Mouse (Mus musculus): ENCODE results near the gene Gm27027. TPM values are rescaled to one million over a fixed set of nuclear protein-coding genes. Genes with fewer than 3 reads are reported as not detected.
A peak's percentile ranks its signal among the peaks of the same experiment; 100 is the strongest.

Gene Gm27027
- polyA plus RNA-seq, 1 experiment, result not detected

DNA sequence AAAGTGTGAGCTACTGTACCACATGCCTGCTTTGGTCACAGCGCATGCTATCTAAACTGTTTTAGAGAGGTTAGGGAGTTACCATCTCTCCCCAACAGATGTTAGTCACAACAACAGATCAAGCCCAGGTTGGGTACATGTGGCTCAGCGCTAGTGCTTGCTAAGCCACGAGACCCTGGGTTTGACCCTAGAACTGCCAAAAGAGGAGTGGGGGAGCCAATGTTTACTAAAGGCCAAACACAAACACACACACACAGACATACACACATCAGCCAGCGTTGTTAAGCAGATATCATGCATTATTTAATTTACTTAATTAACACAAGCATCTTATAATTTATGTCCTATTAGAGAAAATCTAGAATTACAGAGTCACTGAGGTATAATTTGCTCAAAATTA is 5.8 kb upstream of the Gm27027 start:
- Histone ChIP-seq H3K4me1 (ENCODE audit: control insufficient read depth, insufficient read depth, low read length) (peaks cover 2% of the 10 kb centered on the region), H3K27me3 (ENCODE audit: control insufficient read depth, insufficient read depth, low read length, poor library complexity, severe bottlenecking) (no peaks in the 10 kb centered on the region), H3K36me3 (ENCODE audit: control insufficient read depth, insufficient read depth, low read length, poor library complexity, severe bottlenecking) (peaks cover 24% of the 10 kb centered on the region), H3K27ac (ENCODE audit: insufficient read depth, low read length) (peak overlapping the region; percentile 75), H3K9me3 (replicated peaks; ENCODE audit: control insufficient read depth, insufficient read depth, low read length, poor library complexity, severe bottlenecking) (no peaks in the 10 kb centered on the region), H3K9ac (ENCODE audit: low read depth, poor library complexity, severe bottlenecking) (no peak overlapping the region), H3K4me3 (ENCODE audit: low read depth, low read length) (no peak overlapping the region)
- TF ChIP-seq EP300 (IDR thresholded peaks at IDR 0.05; ENCODE audit: insufficient read depth, low read depth, low read length), result no peak
- no peak for TF ChIP-seq CTCF (IDR thresholded peaks at IDR 0.05; ENCODE audit: low read depth, low read length)
- TF ChIP-seq POLR2A (IDR thresholded peaks at IDR 0.05; ENCODE audit: insufficient read depth, low read length), result no peak

DNA sequence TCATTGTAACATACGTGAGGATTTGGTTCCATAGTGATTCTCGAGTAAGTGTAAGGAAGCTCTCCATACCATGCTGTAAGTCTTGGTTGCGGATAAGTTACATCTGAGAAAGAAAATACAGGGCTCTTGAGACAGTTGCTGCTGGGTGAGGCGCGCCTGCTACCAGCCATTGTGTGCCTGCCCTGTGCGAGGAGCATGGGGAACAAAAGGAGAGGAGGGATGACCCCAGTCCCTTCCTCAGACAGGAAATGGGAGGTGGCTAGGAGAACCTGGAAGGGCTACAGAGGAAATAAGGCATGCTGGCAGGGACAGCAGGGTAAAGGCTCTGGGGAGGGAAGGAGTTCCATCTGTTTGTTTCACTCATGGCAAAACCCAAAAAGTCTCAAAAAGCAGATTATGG is 5.3 kb upstream of the Gm27027 start:
- no peak overlapping the region for H3K9ac ChIP-seq (ENCODE audit: low read depth, poor library complexity, severe bottlenecking)
- TF ChIP-seq EP300 (IDR thresholded peaks at IDR 0.05; ENCODE audit: insufficient read depth, low read depth, low read length) (no peak), POLR2A (IDR thresholded peaks at IDR 0.05; ENCODE audit: insufficient read depth, low read length) (no peak), CTCF (IDR thresholded peaks at IDR 0.05; ENCODE audit: low read depth, low read length) (no peak)
- H3K4me1 ChIP-seq (ENCODE audit: control insufficient read depth, insufficient read depth, low read length), result peaks cover 2% of the 10 kb centered on the region
- no peak overlapping the region for H3K4me3 ChIP-seq (ENCODE audit: low read depth, low read length)
- no peaks in the 10 kb centered on the region for H3K27me3 ChIP-seq (ENCODE audit: control insufficient read depth, insufficient read depth, low read length, poor library complexity, severe bottlenecking)
- H3K36me3 ChIP-seq (ENCODE audit: control insufficient read depth, insufficient read depth, low read length, poor library complexity, severe bottlenecking), result peaks cover 23% of the 10 kb centered on the region
- peak overlapping the region; percentile 75 for H3K27ac ChIP-seq (ENCODE audit: insufficient read depth, low read length)
- no peaks in the 10 kb centered on the region for H3K9me3 ChIP-seq (replicated peaks; ENCODE audit: control insufficient read depth, insufficient read depth, low read length, poor library complexity, severe bottlenecking)

DNA sequence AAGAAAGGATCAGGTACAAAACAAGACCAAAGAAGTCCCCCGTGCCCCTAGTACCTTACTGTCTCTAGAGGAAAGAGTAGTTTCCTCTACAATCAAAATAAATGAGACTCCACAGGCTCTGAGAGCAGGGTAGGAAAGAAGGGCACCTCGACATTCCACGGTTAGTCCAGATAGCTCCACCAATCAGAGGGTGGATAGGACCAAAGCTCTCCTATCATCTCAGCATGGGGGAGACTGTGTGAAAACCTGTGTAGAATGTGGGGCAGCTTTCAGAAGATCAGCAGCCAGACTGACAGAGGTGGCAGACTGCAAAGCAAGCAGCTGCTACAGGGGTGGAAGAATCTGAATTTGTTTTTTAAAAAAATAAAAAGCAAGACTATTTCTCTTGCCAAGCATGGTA is 3.3 kb downstream of the Gm27027 start:
- Histone ChIP-seq H3K9ac (ENCODE audit: low read depth, poor library complexity, severe bottlenecking) (no peak overlapping the region), H3K27me3 (ENCODE audit: control insufficient read depth, insufficient read depth, low read length, poor library complexity, severe bottlenecking) (no peaks in the 10 kb centered on the region), H3K4me3 (ENCODE audit: low read depth, low read length) (no peak overlapping the region), H3K36me3 (ENCODE audit: control insufficient read depth, insufficient read depth, low read length, poor library complexity, severe bottlenecking) (peaks cover 33% of the 10 kb centered on the region), H3K4me1 (ENCODE audit: control insufficient read depth, insufficient read depth, low read length) (no peaks in the 10 kb centered on the region), H3K9me3 (replicated peaks; ENCODE audit: control insufficient read depth, insufficient read depth, low read length, poor library complexity, severe bottlenecking) (no peaks in the 10 kb centered on the region), H3K27ac (ENCODE audit: insufficient read depth, low read length) (no peak overlapping the region)
- TF ChIP-seq POLR2A (IDR thresholded peaks at IDR 0.05; ENCODE audit: insufficient read depth, low read length) (no peak), EP300 (IDR thresholded peaks at IDR 0.05; ENCODE audit: insufficient read depth, low read depth, low read length) (no peak), CTCF (IDR thresholded peaks at IDR 0.05; ENCODE audit: low read depth, low read length) (no peak)

- no peaks in the 10 kb centered on the region for H3K27me3 ChIP-seq (ENCODE audit: control insufficient read depth, insufficient read depth, low read length, poor library complexity, severe bottlenecking)
- peaks cover 29% of the 10 kb centered on the region for H3K36me3 ChIP-seq (ENCODE audit: control insufficient read depth, insufficient read depth, low read length, poor library complexity, severe bottlenecking)
Observed at GRCm38 (mm10) chr2:93992259-93992658, 3.9 kb downstream of the Gm27027 start.

GRCm38 (mm10) chr2:93991336-93991735 is 4.8 kb downstream of the Gm27027 start:
- H3K36me3 ChIP-seq (ENCODE audit: control insufficient read depth, insufficient read depth, low read length, poor library complexity, severe bottlenecking), result peaks cover 29% of the 10 kb centered on the region
- H3K9me3 ChIP-seq (replicated peaks; ENCODE audit: control insufficient read depth, insufficient read depth, low read length, poor library complexity, severe bottlenecking), result no peaks in the 10 kb centered on the region
- H3K9ac ChIP-seq (ENCODE audit: low read depth, poor library complexity, severe bottlenecking), result no peak overlapping the region
- no peak overlapping the region for H3K4me3 ChIP-seq (ENCODE audit: low read depth, low read length)
- TF ChIP-seq CTCF (IDR thresholded peaks at IDR 0.05; ENCODE audit: low read depth, low read length), result no peak
- no peak for TF ChIP-seq EP300 (IDR thresholded peaks at IDR 0.05; ENCODE audit: insufficient read depth, low read depth, low read length)
- TF ChIP-seq POLR2A (IDR thresholded peaks at IDR 0.05; ENCODE audit: insufficient read depth, low read length), result no peak
- no peak overlapping the region for H3K27ac ChIP-seq (ENCODE audit: insufficient read depth, low read length)
- H3K27me3 ChIP-seq (ENCODE audit: control insufficient read depth, insufficient read depth, low read length, poor library complexity, severe bottlenecking), result no peaks in the 10 kb centered on the region
- H3K4me1 ChIP-seq (ENCODE audit: control insufficient read depth, insufficient read depth, low read length), result no peaks in the 10 kb centered on the region

More at GRCm38 (mm10) chr2:93992259-93992658, 3.9 kb downstream of the Gm27027 start:
- no peaks in the 10 kb centered on the region for H3K9me3 ChIP-seq (replicated peaks; ENCODE audit: control insufficient read depth, insufficient read depth, low read length, poor library complexity, severe bottlenecking)
- no peak overlapping the region for H3K4me3 ChIP-seq (ENCODE audit: low read depth, low read length)
- H3K4me1 ChIP-seq (ENCODE audit: control insufficient read depth, insufficient read depth, low read length), result no peaks in the 10 kb centered on the region
- H3K27ac ChIP-seq (ENCODE audit: insufficient read depth, low read length), result no peak overlapping the region
- TF ChIP-seq EP300 (IDR thresholded peaks at IDR 0.05; ENCODE audit: insufficient read depth, low read depth, low read length) (no peak), POLR2A (IDR thresholded peaks at IDR 0.05; ENCODE audit: insufficient read depth, low read length) (no peak), CTCF (IDR thresholded peaks at IDR 0.05; ENCODE audit: low read depth, low read length) (no peak)
- H3K9ac ChIP-seq (ENCODE audit: low read depth, poor library complexity, severe bottlenecking), result no peak overlapping the region

DNA sequence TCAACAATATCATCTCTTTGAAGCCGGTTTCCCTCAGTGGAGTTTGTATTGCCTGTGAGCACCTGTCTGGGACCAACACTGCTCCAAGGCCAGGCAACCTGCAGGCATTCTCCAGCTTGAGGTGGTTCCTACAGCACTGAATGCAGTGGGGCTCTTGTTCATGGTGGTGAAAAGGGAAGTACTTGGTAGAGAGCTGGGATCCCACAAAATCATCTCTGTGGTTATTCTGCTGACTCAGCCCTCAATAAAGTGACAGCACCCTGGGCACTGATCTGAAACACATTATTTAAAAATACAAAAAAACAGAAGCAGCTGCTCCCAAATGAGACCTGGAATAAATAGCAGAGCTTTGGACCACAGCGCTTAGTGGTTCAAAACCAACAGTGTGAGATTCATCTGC is 7.7 kb downstream of the Gm27027 start:
- TF ChIP-seq CTCF (IDR thresholded peaks at IDR 0.05; ENCODE audit: low read depth, low read length) (no peak), EP300 (IDR thresholded peaks at IDR 0.05; ENCODE audit: insufficient read depth, low read depth, low read length) (no peak), POLR2A (IDR thresholded peaks at IDR 0.05; ENCODE audit: insufficient read depth, low read length) (no peak)
- H3K36me3 ChIP-seq (ENCODE audit: control insufficient read depth, insufficient read depth, low read length, poor library complexity, severe bottlenecking), result peaks cover 16% of the 10 kb centered on the region; the same call in 1 of the 2 replicates
- H3K9me3 ChIP-seq (replicated peaks; ENCODE audit: control insufficient read depth, insufficient read depth, low read length, poor library complexity, severe bottlenecking), result no peaks in the 10 kb centered on the region
- H3K9ac ChIP-seq (ENCODE audit: low read depth, poor library complexity, severe bottlenecking), result no peak overlapping the region
- no peak overlapping the region for H3K4me3 ChIP-seq (ENCODE audit: low read depth, low read length)
- no peaks in the 10 kb centered on the region for H3K4me1 ChIP-seq (ENCODE audit: control insufficient read depth, insufficient read depth, low read length)
- no peak overlapping the region for H3K27ac ChIP-seq (ENCODE audit: insufficient read depth, low read length)
- H3K27me3 ChIP-seq (ENCODE audit: control insufficient read depth, insufficient read depth, low read length, poor library complexity, severe bottlenecking), result no peaks in the 10 kb centered on the region
